Mouse (Mus musculus) neutrophil, adult 65 days (primary cell): Measurements from ENCODE around the gene Samsn1. TPM values are rescaled to one million over a fixed set of nuclear protein-coding genes. Genes with fewer than 3 reads are reported as not detected.

Experiments used
- total RNA-seq: library from RNA; stranded (reverse); gene quantifications from 2 replicates; pipeline ENCODE4 v1.2.4, GENCODE M21; 2023

The Samsn1 gene
- 170 and 175 TPM in 2 replicates for total RNA-seq

GRCm38 (mm10) chr16:76022181-76022580 lies at the start of gene Samsn1:
Samsn1 (minus strand) TSS chr16:76022281.

